Mouse (Mus musculus) spleen, adult 2 months (tissue): Measurements from ENCODE around the gene Raly. TPM values are rescaled to one million over a fixed set of nuclear protein-coding genes. Genes with fewer than 3 reads are reported as not detected.

Experiments
- DNase-seq, 2 experiments: peaks; one replicate each; pipeline versions ENCODE4 v3.0.0 to v3.0.0-alpha.2; 2012 to 2021; ENCODE audit warnings: low spot score in 2 of 2, low read depth in 1 of 2
- H3K27ac ChIP-seq: fragments of 200-500 bp; 2 replicates; pipeline ENCODE4 v1.5.1; 2012; ENCODE audit warnings: low read length, inconsistent platforms; ENCODE audit not compliant: insufficient read depth
- H3K27me3 ChIP-seq: fragments of 200-500 bp; 2 replicates; pipeline ENCODE4 v1.6.1; 2012; ENCODE audit warnings: mild to moderate bottlenecking, moderate library complexity, low read length, inconsistent platforms; ENCODE audit not compliant: control insufficient read depth, insufficient read depth
- H3K36me3 ChIP-seq: fragments of 200-500 bp; 2 replicates; pipeline ENCODE4 v1.6.1; 2012; ENCODE audit warnings: mild to moderate bottlenecking, low read length, inconsistent platforms; ENCODE audit not compliant: control insufficient read depth, insufficient read depth
- H3K4me1 ChIP-seq: fragments of 200-500 bp; 2 replicates; pipeline ENCODE4 v1.6.1; 2011; ENCODE audit warnings: inconsistent platforms; ENCODE audit not compliant: control insufficient read depth, insufficient read depth, insufficient read length
- H3K4me3 ChIP-seq: fragments of 200-500 bp; 2 replicates; pipeline ENCODE4 v1.5.1; 2011; ENCODE audit warnings: mild to moderate bottlenecking, inconsistent platforms; ENCODE audit not compliant: insufficient read depth, insufficient read length; ENCODE audit errors: extremely low read depth
- CTCF ChIP-seq: fragments of 200-500 bp; IDR thresholded peaks from 2 replicates; pipeline ENCODE4 v1.5.1; 2011; ENCODE audit warnings: mild to moderate bottlenecking, inconsistent platforms; ENCODE audit not compliant: insufficient read depth, insufficient read length, insufficient replicate concordance; ENCODE audit errors: extremely low read depth
- POLR2A ChIP-seq: fragments of 200-500 bp; IDR thresholded peaks from 2 replicates; pipeline ENCODE4 v1.6.1; 2011; ENCODE audit warnings: low read depth, low read length, inconsistent platforms
- WGBS: fragments of 180-500 bp; shearing (Covaris S2); methylation state at CpG from one replicate; pipeline ENCODE4 v1.1.7; 2018; 5-methylcytosine and 5-hydroxymethylcytosine counted together
- polyA plus RNA-seq: library from polyadenylated mRNA; depleted of rRNA; stranded (reverse); fragments of >200 nt; gene quantifications from 2 replicates; pipeline ENCODE4 v1.2.3, GENCODE M21; 2012

The Raly gene
- polyA plus RNA-seq, 1 experiment, result 153 TPM

DNA sequence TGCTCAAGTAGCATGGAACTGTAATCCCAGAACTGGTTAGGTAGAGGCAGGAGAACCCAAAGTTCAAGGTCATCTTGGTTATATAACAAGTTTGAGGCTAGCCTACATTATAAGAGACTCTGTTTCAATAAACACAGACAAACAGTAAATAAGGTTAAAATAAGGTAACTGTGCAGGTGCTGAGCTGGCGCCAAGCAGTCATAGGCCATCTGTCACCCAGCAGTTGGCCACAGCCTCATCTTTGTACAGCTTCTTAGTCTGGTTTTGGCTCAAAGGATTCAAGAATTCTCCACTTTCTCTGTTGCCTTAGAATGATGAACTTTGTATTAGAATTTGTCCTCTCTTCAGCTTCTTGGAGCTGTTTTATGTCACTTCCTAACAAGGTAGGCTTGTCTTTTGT, 77.2 kb downstream of the Raly start:
- Histone ChIP-seq H3K27me3 (no peaks in the 10 kb centered on the region; the same call in 1 of the 2 replicates), H3K4me3 (no peak overlapping the region), H3K27ac (no peak overlapping the region), H3K36me3 (peaks cover 52% of the 10 kb centered on the region), H3K4me1 (no peaks in the 10 kb centered on the region)
- no peak for DNase-seq
- WGBS, result 97% methylated on average over 1 of the region's 1 CpGs
- no peak for TF ChIP-seq CTCF
- no peak for TF ChIP-seq POLR2A

DNA sequence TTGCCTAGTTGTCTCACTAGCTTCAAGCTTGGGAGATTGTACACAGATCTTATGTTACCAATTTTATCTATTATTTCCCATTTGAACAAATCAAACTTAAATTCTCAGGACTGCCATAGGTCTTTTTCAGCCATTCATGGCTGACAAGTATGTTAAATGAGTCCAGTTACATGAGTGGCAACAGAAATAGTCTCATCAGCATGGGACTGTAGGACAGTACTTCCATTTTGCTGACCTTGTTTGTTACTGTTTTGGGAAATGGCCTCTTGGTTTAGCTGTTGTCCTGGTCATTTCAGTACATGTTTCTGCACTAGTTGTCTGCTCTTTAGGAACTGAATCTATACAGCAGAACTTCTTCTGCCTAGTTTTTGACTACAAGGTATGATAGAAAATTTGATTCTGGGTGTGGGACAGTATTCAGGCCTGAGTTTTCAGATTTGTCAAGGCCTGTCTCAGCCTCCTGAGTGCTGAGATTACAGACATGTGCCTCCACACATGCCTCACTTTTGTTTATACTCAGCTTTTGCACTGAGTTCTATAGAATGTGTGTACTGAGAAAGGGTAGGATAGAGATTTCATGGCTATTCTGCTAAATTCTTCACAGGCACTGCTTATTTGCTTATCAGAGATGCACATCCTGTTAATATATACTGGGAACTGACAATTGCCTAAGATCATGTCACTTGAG, 79.2 kb downstream of the Raly start:
- Histone ChIP-seq H3K4me1 (no peaks in the 10 kb centered on the region), H3K27ac (no peak overlapping the region), H3K27me3 (no peaks in the 10 kb centered on the region; the same call in 1 of the 2 replicates), H3K4me3 (no peak overlapping the region), H3K36me3 (peaks cover 43% of the 10 kb centered on the region)
- DNase-seq, result no peak
- TF ChIP-seq CTCF (no peak), POLR2A (no peak)

DNA sequence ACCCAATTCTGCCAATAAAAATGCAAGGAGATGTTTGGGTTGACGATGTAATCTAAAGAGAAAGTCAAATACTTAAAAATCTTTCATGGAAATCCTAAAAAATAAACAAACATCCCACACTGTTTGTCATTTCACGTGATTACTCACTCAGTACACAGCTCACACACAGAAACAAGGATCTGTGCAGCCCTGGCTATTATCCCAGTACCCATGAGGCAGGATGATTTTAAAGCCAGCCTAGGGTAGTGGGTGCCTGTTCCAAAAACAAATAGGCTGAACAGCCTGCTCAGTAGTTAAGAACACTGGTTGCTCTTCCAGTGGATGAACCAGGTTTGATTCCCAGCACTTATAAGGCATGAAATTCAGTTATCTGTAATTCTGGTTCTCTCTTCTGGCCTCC, 85.7 kb downstream of the Raly start:
- no peak for TF ChIP-seq CTCF
- TF ChIP-seq POLR2A, result no peak
- no peak for DNase-seq
- WGBS, result 95% methylated on average over 2 of the region's 2 CpGs
- Histone ChIP-seq H3K27ac (no peak overlapping the region), H3K36me3 (peaks cover 25% of the 10 kb centered on the region), H3K27me3 (no peaks in the 10 kb centered on the region; the same call in 1 of the 2 replicates), H3K4me3 (no peak overlapping the region), H3K4me1 (no peaks in the 10 kb centered on the region)

DNA sequence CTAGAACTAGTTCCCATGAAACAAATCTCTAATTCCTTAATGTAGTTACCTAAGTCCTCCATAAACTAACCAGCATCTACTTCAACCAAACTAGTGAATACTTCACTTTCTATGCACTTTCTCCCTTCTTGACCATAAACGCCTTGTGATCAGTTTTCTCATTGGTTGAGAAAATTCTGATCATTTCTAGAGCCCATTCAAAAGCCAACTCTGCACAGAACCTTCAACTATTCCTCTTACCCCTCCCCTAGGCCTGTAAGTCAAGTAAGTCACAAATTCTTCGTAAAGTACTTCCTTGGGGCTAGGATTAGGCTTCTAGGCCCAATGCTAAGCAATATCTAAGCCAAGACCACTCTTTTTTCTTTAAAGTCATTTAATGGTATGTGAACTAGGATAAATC, 100.7 kb downstream of the Raly start:
- no peaks in the 10 kb centered on the region for H3K27me3 ChIP-seq
- no peak for TF ChIP-seq POLR2A
- TF ChIP-seq CTCF, result no peak
- DNase-seq, result no peak
- H3K36me3 ChIP-seq, result peaks cover 7% of the 10 kb centered on the region
- peaks cover 2% of the 10 kb centered on the region for H3K4me1 ChIP-seq
- WGBS, result 12% methylated on average over 2 of the region's 2 CpGs
- no peak overlapping the region for H3K27ac ChIP-seq
- H3K4me3 ChIP-seq, result peak overlapping the region; percentile 91; the same call in 1 of the 2 replicates

DNA sequence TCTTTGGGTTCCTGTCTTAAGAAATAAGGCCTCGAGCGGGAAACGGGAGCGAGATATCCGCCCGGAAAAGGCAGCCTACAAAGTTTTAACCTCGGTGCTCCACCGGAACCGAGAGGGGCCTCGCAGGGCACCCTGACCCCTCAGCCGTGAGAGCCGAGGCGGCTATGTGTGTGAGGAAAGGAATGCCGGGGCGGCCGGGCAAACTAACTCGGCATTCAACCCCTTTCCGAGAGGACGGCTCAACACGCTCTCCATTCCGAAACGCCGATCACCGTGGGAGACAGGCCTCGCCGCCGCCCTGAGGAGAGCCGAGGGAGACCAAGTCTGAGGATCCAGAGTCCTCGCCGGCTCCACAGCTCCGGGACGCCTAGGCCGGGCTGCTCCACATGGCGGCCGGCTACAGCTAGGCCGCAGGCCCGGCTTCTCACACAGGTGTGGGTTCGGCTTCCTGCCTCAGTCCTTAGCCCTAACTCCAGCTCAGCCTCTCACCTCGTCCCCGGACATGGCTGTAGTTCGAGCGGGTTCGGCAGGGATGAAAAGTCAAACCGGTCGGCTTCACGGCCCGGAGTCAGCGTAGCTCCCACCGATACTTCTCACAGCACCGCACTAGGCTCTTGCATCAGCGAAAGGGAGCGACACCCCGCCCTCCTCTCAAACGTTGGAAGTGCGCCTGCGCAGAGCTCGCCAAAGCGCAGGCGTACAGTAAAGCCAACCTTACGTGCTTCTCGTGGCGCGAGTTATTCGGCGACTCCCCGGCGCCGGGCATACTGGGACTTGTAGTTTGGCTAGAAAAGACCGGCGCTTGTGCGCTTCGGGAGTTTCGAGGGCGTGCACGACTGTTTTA, 101.5 kb downstream of the Raly start, which contains the start of gene Eif2s2:
Gene Eif2s2 (minus strand): TSS at position 735 of the 844 bp plus-strand sequence.
- under 1% methylated on average over 75 of the region's 75 CpGs for WGBS
- TF ChIP-seq POLR2A, result 0 out of 2 replicates have a peak, but pooled peaks have one; percentile 14
- no peak for TF ChIP-seq CTCF
- DNase-seq, result peak; percentile 95 to 96
- Histone ChIP-seq H3K27me3 (no peaks in the 10 kb centered on the region), H3K4me1 (peaks cover 2% of the 10 kb centered on the region), H3K4me3 (peak within 1 kb of the TSS; percentile 91), H3K36me3 (peaks cover 2% of the 10 kb centered on the region; the same call in 1 of the 2 replicates), H3K27ac (peak within 1 kb of the TSS; percentile 75)

DNA sequence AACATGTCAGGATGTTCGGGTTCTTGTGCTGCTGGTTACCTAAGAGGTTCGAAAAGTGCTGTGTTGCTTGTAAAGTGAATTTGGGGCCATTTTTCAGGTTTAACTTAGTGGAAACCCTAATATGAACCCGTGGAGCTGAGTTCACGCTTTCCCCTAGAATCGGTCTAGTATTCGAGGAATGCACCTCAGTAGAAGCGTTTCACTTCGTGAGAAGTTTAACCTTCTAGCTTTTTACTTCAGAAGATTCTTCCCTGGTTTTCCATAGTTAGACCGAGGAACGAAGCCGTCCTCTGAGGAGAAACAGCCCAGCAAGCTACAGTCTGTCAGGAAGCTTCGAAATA, 102.1 kb downstream of the Raly start:
- 8% methylated on average over 12 of the region's 12 CpGs for WGBS
- peak overlapping the region; percentile 32 for H3K4me3 ChIP-seq
- TF ChIP-seq CTCF (no peak), POLR2A (no peak)
- no peaks in the 10 kb centered on the region for H3K27me3 ChIP-seq
- H3K27ac ChIP-seq, result no peak overlapping the region
- peaks cover 2% of the 10 kb centered on the region for H3K4me1 ChIP-seq
- no peak for DNase-seq
- no peaks in the 10 kb centered on the region for H3K36me3 ChIP-seq
